Mouse (Mus musculus): ENCODE data around the gene Mbtps1.

GRCm38 (mm10) chr8:119530937-119531336, 27.6 kb downstream of the Mbtps1 start:
- TF ChIP-seq CHD2 (IDR thresholded peaks at IDR 0.05; ENCODE audit: low read depth, low read length) (no peak), ZNF384 (IDR thresholded peaks at IDR 0.05; ENCODE audit: low read depth, low read length) (no peak), MAFK (IDR thresholded peaks at IDR 0.05; ENCODE audit: insufficient read depth, low read depth, low read length) (no peak), ZC3H11A (IDR thresholded peaks at IDR 0.05; ENCODE audit: borderline replicate concordance, low read depth, low read length) (no peak)

Data from ES-E14 (cell line).